Mouse (Mus musculus) lung, adult 18-20 months (tissue): ENCODE results near the gene Gm17693.
"Not testable (repeated sequence)": the region's sequence is repeated elsewhere in the genome, so short reads cannot be mapped to it uniquely, and the experiment has no call there.

Experiments used
- DNase-seq, 2 experiments: peaks; one replicate each; pipeline ENCODE4 v3.0.0; 2022; ENCODE audit warnings: mixed read lengths in 2 of 2

The Gm17693 gene

GRCm38 (mm10) chrX:125705144-125705543 lies at the start of gene Gm17693:
Gene Gm17693 (plus strand): TSS chrX:125705444.
- DNase-seq = not testable (repeated sequence)
